Mouse (Mus musculus) left cerebral cortex, adult 8-10 months (tissue): Measurements from ENCODE around the gene Prkn. TPM values are rescaled to one million over a fixed set of nuclear protein-coding genes. Genes with fewer than 3 reads are reported as not detected.

ENCODE experiments used
- DNase-seq, 2 experiments: peaks; one replicate each; pipeline ENCODE4 v3.0.0; 2022; ENCODE audit warnings: low spot score in 2 of 2
- total RNA-seq, 4 experiments: library from RNA; stranded (reverse); gene quantifications; 2 replicates each; pipeline ENCODE4 v1.2.4; 2022

The Prkn gene
- total RNA-seq, 4 experiments from 2014 or later = 17.6 to 23.7 (median 21.6) TPM

DNA sequence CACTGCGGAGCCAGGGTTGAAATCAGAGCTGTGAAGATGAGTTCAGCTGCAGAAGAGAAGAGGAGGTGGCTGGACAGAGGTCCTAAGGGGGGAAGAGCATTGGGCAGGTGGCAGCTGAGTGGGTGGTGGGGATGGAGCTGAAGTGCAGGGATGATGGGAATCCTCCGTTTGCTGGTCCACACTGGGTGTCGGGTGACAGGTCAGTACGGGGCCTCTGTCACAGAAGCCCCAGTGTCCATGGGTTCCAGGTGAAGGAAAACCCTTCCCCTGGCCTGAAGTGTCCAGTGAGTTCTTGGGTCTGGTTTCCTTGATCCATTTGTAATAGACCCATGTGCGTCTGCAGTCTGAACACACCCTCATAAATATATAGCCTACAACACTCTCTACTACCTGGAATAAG lies 1195.2 kb downstream of the Prkn start:
- DNase-seq = no peak

DNA sequence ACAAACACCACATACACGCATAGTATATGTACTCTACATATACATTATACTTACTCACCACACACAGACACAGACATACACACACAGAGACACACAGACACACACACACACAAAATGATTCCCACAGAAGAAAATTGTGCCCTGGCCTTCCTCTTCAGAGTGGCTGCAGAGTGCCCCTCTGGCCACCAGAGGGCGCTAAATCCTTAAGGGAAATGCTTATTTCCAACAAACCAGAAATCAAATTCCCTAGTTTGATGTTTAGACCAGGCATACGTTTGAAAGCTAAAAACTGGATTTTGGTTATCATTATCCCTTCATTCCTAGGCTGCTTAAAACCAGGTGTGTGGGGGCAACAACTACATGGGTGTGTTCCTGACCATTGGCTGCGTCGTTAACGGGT lies 1196.0 kb downstream of the Prkn start:
- DNase-seq = peak in 1 of 2 experiments; percentile 63

DNA sequence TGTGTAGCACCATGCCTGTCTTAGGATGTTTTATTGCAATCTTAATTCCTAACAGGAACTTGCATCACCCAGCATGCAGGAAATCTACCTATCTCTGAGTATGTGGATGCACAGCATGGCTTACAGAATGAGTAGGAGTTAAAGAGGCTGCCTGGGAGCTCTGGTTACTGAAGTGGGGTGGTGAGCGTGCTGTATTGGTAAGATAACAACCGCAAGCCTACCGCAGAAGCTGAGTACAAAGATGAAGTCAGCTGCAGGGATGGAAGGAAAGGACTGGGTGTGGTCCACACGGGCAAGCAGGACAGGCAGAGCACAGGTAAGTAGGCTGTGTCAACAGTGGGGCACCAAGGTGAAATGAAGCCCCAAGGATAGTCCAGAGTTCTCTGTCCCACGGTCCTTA lies 1196.9 kb downstream of the Prkn start:
- DNase-seq = no peak

DNA sequence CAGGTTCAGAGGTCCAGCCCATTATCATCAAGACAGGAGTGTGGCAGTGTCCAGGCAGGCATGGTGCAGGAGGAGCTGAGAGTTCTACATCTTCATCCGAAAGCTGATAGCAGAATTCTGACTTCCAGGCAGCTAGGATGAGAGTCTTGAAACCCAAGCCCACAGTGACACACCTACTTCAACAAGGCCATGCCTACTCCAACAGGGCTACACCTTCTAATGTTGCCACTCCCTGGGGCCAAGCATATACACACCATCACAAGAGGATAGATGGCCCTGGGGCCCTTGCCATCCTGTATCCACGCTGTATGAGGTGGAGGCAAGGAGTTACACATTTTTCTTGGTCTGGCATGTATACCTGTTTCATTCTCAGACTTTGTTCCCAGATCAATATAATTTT lies 1197.4 kb downstream of the Prkn start:
- DNase-seq = no peak

DNA sequence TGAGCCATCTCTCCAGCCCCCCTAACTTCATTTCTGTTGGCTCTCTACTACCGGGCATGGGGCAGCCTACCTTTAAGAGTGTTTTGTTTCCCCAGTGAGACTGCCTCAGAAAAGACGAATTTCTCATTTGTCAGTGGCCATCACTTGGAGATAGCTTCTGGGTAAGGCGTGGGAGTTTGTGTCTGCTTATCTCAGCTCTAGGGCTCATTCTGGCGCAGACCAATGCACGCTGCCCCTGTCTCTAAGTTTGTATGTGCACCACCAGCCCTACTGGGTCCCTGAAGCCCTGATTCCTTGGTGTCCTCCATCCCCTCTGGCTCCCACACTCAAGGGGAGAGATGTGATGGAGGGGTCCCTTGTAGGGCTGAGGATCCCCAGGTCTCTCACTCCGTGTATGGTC lies 1198.3 kb downstream of the Prkn start:
- DNase-seq = no peak

DNA sequence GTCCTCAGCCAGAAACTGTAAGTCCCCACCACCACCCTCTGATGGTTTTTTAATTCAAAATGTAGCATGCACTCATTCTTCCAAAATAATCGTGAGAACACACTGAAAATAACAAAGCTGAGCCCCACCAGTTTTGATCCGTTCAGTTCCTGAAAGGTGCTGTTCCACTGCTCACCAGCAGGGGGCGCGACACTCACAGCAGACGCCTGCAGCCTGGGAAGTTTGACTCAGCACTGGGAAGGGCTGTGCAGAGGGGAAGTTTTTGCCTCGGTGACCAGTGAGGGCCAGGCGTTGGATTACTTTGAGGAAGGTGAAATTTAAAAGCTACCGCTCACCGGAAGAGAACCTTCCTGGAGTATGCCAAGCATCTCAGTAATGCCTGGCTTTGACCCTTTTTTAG lies 1199.0 kb downstream of the Prkn start:
- DNase-seq = peak; percentile 50 to 88

DNA sequence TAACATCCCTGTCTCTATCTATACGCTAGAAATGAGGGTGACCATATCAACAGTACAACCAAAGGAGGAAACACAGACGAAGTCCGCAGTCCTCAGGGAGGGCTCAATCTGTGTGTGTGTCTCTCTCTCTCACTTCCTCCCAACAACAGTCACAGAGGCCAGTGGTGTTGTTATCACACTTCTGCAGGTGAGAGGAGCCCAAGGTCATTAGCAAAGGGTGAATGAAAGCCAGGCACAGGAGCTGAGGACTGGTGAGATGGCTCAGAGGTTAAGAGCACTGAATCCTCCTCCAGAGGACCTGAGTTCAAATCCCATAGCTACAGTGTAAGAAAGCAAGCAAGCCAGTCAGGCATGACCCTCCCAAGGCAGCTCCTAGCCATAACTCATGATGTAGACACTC lies 1199.7 kb downstream of the Prkn start:
- DNase-seq = no peak

DNA sequence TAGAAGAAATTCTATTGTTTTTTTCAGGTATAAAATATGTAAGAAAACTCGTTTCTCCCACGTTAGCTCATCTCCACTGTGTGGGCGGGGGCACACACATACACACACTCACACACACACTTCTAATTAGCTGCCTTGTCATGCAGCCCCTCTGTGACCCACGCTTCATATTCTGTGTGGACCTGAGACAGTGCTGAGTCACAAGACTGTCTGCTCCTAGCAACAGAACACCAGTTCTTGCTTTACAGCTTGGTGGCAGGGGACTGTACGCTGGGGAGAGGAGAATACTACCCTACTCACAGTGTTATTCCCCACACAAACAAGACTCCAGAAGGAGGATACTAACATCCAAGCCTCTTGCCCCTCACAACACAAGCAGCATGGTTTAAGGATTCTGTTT lies 1200.4 kb downstream of the Prkn start:
- peak in 1 of 2 experiments; percentile 41 for DNase-seq

DNA sequence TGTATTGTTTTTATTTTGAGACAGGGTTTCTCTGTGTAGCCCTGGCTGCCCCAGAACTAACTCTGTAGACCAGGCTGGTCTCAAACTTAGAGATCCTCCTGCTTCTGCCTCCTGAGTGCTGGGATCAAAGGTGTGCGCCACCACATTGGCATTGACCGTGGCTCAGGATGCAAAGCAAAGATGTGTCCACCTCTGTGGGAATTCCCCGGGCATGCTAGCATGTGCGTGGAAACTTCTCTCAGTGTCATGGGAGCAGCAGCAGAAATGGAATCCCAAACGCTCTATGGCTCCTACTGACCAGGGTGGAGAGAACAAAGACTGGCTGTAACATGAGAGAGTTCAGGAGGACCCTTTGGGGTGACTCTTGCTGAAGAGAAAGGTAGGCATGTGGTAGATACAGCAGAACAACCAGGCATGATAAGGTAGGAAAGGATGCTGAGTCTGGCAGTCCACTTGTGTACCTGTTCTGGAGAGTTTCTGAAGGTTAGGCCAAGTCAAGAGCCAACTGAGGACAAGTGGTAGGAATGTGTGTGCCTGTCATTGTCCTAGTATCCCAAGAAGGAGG lies 1201.0 kb downstream of the Prkn start:
- no peak for DNase-seq

DNA sequence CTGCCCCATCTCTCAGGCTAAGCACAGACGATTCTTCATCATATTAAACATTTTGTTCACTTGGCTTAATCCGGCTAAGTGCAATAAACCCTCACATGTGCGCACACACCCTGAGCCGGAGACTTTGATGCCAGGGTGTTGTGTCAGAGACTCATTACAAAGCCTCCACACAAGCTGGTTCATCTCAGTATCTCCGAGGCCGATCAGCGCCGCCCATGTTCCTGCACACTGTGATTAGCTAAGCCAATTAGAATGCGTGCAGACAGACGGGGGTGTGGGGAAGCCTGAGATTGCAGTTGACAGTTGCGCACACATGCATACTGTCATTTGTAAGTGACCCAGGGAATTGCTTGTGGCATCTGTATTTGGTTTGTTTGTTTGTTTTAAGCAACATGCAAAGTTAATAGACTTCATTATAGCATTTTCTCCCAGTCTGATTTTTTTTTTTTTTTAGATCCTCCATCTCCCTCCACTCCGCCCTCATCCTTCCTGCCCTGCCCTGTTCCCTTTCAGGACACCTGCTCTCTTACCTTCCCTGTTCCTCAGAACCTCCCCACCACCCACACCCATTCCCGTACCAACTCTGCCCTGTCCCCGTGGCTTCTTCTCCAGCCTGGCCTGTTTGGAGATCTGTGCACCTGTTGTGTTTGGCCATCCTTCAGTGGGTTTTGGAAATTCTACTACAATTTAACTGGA lies 1202.5 kb downstream of the Prkn start:
- peak; percentile 23 to 64 for DNase-seq

DNA sequence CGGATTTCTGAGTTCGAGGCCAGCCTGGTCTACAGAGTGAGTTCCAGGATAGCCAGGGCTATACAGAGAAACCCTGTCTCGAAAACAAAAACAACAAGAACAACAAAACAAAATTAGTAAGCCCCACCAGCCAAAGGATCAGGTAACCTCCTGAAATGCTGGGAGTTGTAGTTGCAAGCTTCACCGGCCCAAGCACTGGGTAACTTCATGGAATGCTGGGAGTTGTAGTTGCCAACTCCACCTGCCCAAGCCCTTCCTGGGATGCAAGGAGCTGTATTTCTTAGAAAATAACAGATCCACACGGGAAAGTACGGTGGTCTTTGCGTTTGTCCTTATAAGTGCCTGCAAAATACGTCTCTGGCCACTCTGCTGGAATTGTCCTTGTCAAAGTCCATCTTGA lies 1204.0 kb downstream of the Prkn start:
- DNase-seq = no peak

DNA sequence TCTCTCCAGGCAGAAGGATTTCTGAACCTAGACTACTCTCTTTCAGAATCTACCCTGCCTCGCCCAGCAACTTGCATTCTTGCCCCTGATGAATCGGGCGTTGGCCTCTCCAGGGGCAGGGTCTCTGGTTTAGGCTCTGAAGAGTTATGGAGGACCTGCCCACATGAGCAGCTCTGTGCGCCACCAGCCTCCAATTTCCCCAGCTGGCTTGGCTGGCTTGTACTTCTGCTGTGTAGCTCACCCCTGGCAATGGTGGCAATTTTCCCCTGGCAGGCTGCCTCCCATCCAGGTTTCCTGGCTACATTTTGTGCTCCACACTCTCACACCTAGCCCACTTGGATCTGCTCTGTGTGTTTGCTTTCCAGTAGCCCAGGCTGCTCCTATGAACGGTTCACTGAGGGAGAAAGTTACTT lies 1205.7 kb downstream of the Prkn start:
- peak; percentile 33 to 62 for DNase-seq

DNA sequence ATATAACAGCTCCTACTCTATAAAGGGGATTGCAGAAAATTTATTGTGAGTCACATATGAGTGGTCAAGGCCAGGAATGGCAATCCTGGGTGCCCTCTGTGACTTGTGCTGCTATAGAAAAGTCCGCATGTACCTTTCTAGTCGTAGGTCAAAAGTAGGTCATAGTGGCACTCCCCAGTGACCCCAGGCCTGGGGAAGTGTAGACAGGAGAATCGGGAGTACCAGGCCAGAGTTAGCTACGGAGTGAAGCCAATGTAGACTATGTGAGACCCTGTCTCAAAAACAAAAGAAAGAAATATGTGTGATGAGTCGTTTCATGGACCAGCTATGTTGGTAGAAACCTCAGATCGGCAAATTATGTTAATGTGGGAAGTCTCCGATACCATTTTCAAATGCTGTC lies 1206.8 kb downstream of the Prkn start:
- no peak for DNase-seq

DNA sequence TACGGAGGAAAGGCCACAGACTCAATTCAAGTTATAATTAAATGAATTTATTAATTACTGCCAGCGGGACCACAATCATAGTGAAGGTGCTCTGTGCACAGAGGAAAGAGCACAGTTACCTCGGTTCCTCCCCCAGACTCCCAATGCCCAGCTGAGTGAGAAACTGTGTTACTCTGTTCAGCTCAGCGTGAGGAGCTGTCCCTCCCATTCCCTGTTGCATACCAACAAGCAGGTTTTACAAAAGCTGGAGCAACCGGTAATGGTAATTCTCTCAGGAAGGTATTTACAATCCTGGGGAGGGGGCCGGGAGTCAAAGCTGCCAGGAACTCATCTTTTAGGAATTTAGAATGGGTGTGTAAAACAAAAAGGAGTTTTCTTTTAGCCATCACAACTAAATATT lies 1207.3 kb downstream of the Prkn start:
- no peak for DNase-seq

DNA sequence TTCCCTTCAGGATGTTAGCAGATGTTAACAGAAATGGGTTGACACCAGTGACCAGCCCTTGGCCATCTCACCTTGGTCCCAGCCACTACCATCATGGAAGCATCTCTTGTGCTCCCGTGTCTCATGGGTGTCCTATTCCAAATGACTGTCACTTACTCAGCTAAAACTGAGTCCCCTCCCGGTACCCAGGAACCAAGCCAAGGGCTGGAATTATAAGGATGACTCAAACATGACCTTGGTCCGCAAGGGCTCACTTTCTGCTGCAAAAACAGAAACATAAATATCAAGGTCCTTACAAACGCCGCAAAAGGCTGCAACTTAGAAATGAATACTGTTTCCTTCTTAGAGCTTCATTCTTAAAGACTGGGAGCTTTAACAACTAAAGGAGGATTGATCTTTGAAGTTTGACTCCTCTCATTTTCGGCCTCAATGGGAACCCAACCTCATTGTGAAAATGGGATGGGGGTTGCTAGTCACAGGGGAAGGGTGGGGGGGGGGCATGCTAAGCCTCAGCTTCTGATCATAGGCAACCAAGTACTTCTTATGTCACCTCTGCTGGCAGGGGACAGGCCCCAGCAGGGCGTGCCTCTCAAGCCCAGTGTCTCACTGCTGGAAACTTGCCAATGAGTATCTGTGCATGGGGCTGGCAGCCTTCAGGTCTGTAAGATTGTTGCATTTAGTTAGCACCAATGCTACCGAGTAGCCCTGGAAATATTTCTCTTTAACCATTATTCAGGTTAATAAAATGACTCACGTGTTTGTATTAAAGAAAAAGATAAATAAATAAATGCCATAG lies 1208.7 kb downstream of the Prkn start:
- DNase-seq = no peak

DNA sequence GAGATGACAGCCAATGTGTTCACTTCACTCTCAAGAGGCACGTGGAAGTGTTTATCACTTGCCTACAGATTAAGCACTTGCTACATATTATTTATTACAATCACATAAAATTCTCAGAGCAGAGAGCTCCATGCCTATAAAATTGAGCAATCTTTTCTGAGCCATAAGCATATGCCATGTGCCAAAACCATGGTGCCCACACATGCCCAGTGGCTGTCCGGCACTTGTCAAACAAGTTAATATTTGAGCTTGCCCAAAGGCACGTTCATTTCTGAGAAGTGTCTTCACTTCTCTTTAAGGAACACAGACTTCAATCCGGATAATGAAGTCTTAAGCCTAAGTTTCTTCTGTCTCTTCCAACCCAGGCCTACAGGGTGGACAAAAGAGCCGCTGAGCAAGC lies 1210.1 kb downstream of the Prkn start:
- DNase-seq = no peak

DNA sequence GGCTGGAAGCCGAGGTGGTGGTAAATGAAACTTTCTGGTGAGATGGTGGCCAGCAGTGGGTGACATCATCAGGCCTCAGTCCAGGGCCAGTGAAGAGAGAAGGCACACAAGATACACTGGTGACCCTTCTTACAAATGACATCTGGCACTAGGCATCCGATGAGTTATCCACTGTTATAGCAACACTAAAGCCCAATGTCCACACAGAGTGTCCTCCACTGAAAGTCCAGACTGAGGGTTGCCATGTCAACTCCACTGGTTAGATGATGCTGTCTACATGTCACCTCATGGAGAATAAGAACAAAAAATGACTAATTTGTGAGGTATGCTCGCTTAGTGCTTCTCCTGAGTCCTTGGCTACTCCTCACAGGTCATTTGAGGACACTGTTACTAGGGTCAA lies 1210.8 kb downstream of the Prkn start:
- no peak for DNase-seq

DNA sequence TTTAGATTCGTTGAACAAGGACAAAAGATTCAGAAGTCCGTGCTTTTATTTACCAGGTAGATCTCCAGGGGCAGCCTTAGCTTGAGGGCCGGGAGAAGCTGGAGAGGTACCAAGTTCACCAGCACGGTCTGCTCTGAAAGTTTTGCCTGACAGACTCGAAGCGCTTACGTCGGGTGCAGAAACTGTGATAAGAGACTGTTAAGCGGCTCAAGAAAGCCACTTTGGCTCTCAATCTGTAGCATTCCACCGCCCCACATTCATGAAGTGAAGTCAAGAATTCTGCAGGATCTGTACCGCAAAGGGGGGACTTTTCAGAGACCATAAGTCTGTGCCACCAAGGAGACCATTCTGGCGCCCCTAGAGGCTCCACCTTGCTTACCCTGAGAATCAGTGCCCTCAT lies 1212.5 kb downstream of the Prkn start:
- no peak for DNase-seq

DNA sequence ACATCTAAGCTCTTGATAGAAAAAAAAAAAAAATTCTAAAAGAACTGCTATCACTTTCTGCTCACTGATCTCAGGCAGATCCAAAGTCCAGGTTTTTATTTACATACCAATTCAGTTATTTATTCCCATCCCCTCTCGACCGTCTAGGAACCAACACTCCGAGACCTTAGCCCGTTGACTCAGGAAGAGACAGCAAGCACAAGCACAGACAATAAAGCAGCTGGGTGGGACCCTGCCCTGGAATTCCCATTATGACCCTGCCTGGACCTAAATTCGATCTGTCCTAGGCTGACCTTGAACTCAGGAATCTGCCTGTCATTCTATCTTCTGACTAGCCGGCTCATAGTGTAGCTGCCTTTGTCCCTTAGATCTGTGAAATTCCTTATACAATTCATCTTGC lies 1218.9 kb downstream of the Prkn start:
- no peak for DNase-seq

DNA sequence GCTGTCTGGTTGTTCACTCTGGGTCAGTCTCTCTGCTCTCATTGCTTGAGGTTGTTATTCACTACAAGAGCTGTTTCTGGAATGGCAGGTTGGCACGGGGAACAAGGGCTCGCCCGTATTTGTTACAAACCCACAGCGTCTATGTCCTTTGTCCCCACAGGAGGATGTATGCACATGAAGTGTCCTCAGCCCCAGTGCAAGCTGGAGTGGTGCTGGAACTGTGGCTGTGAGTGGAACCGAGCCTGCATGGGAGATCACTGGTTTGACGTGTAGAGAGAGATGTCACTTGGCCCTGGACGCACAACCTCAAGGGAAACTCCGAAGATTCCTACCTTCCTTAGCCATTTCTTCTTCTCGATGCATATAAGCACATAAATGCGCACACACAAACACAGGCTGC lies 1221.2 kb downstream of the Prkn start:
- no peak for DNase-seq

DNA sequence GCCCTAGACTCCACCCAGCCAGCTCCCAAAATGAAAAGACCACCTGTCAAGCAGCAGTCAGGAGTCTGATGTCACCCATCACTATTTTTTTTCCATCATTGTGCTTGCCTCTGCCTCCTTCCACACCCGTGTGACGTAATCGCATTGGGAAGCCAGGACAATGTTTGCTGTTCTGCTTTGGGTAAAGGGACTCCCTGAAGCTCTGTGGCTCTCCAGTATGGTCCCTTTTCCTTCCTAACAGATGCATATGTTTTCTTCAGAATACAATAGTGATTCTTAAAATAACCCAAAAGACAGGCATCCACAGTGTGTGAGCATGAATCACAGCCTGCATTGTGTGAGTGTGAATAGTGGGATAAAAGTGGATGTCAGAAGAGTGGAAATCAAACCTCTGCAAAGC lies 1222.7 kb downstream of the Prkn start:
- DNase-seq = no peak

DNA sequence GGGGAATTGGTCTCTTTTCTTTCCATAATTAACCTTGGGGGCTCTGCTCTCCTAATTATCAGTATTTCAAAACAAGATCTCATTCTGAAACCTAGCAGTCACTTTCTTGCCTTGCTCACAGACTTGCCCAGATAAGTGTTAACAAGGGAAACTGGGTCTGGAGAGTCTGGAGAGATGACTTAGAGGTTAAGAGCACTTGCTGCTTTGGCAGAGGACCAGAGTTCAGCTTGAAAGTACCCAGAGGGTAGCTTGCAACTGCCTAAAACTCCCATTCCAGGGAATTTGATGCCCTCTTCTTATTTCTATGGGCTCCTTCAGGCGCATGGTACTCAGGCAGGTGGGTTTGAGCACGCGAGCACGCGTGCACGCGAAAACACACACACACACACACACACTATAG lies 1223.3 kb downstream of the Prkn start:
- DNase-seq = no peak

DNA sequence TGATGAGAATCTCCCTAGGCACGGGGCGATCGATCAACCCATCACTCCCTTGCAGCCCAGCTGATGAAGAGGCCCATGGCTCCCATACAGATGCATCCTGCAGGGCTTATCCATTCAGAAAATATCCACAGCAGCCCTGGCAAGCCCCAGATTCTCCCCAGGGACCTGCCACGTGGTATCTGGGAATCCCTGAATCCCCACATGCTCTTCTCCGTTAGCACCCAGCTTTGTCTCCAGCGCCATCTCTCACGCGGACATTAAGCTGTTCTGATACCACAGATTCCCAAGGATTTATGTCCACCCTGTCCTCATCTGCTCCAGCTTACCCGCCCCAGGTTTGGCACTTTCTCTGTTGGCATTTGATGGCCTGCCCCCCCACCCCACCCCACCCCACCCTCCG lies 1225.9 kb downstream of the Prkn start:
- DNase-seq = no peak
